Mouse (Mus musculus): ENCODE data around the gene Padi4. TPM values are rescaled to one million over a fixed set of nuclear protein-coding genes. Genes with fewer than 3 reads are reported as not detected.

Gene Padi4
- 0.26 and 0.27 TPM in 2 replicates for polyA plus RNA-seq (2014; fragmentation: Nextera tagmentation; extraction: Ambion mirVana)

- DNase-seq (ENCODE audit: low spot score, missing footprints) (no peak), ATAC-seq (ENCODE audit: low FRiP score) (no peak)
- Histone ChIP-seq H3K9ac (ENCODE audit: low read length) (no peak within 1 kb of the TSS), H3K4me3 (ENCODE audit: low read depth, low read length) (no peak within 1 kb of the TSS), H3K4me1 (ENCODE audit: control insufficient read depth, insufficient read depth, low read length) (no peaks in the 10 kb centered on the region; the same call in 1 of the 2 replicates), H3K27me3 (ENCODE audit: control insufficient read depth, insufficient read depth, low read length) (no peaks in the 10 kb centered on the region), H3K27ac (ENCODE audit: low read depth, low read length) (no peak within 1 kb of the TSS), H3K9me3 (ENCODE audit: control insufficient read depth, low read length) (no peaks in the 10 kb centered on the region), H3K36me3 (ENCODE audit: control insufficient read depth, insufficient read depth, low read length) (no peaks in the 10 kb centered on the region), H3K4me2 (no peak within 1 kb of the TSS)
- WGBS: 88% methylated on average over 21 of the region's 21 CpGs
These were observed at the start of gene Padi4 for GRCm38 (mm10) chr4:140774025-140774800. TSS of gene Padi4 (minus strand) at chr4:140774236.

- 69% methylated on average over 5 of the region's 5 CpGs for WGBS
- no peak for ATAC-seq (ENCODE audit: low FRiP score)
These were observed 48.0 kb upstream of the Padi4 start for GRCm38 (mm10) chr4:140821988-140822387.

GRCm38 (mm10) chr4:140817413-140817812, 43.4 kb upstream of the Padi4 start:
- Histone ChIP-seq H3K4me3 (ENCODE audit: low read depth, low read length) (no peak overlapping the region), H3K27me3 (ENCODE audit: control insufficient read depth, insufficient read depth, low read length) (no peaks in the 10 kb centered on the region; the same call in none of the 2 replicates), H3K9ac (ENCODE audit: low read length) (no peak overlapping the region), H3K27ac (ENCODE audit: low read depth, low read length) (no peak overlapping the region), H3K4me1 (ENCODE audit: control insufficient read depth, insufficient read depth, low read length) (0 out of 2 replicates have a peak, but pooled peaks cover 3% of the 10 kb centered on the region), H3K9me3 (ENCODE audit: control insufficient read depth, low read length) (no peaks in the 10 kb centered on the region), H3K4me2 (no peak overlapping the region), H3K36me3 (ENCODE audit: control insufficient read depth, insufficient read depth, low read length) (no peaks in the 10 kb centered on the region)
- DNase-seq (ENCODE audit: low spot score, missing footprints): peak; percentile 53
- 91% methylated on average over 8 of the region's 8 CpGs for WGBS
- ATAC-seq (ENCODE audit: low FRiP score): no peak

More at GRCm38 (mm10) chr4:140821988-140822387, 48.0 kb upstream of the Padi4 start:
- H3K27ac ChIP-seq (ENCODE audit: low read depth, low read length): no peak overlapping the region
- H3K9me3 ChIP-seq (ENCODE audit: control insufficient read depth, low read length): no peaks in the 10 kb centered on the region
- no peak overlapping the region for H3K4me3 ChIP-seq (ENCODE audit: low read depth, low read length)
- DNase-seq (ENCODE audit: low spot score, missing footprints): peak; percentile 91
- H3K4me2 ChIP-seq: no peak overlapping the region
- H3K27me3 ChIP-seq (ENCODE audit: control insufficient read depth, insufficient read depth, low read length): no peaks in the 10 kb centered on the region
- H3K4me1 ChIP-seq (ENCODE audit: control insufficient read depth, insufficient read depth, low read length): no peaks in the 10 kb centered on the region
- no peak overlapping the region for H3K9ac ChIP-seq (ENCODE audit: low read length)
- no peaks in the 10 kb centered on the region for H3K36me3 ChIP-seq (ENCODE audit: control insufficient read depth, insufficient read depth, low read length)

- Histone ChIP-seq H3K9ac (ENCODE audit: low read length) (no peak overlapping the region), H3K27me3 (ENCODE audit: control insufficient read depth, insufficient read depth, low read length) (no peaks in the 10 kb centered on the region; the same call in none of the 2 replicates), H3K4me2 (no peak overlapping the region), H3K27ac (ENCODE audit: low read depth, low read length) (no peak overlapping the region), H3K36me3 (ENCODE audit: control insufficient read depth, insufficient read depth, low read length) (no peaks in the 10 kb centered on the region), H3K4me3 (ENCODE audit: low read depth, low read length) (no peak overlapping the region), H3K4me1 (ENCODE audit: control insufficient read depth, insufficient read depth, low read length) (0 out of 2 replicates have a peak, but pooled peaks cover 3% of the 10 kb centered on the region), H3K9me3 (ENCODE audit: control insufficient read depth, low read length) (no peaks in the 10 kb centered on the region)
- ATAC-seq (ENCODE audit: low FRiP score) (no peak), DNase-seq (ENCODE audit: low spot score, missing footprints) (peak; percentile 65)
- WGBS: 74% methylated on average over 10 of the region's 10 CpGs
These were observed 42.2 kb upstream of the Padi4 start for GRCm38 (mm10) chr4:140815996-140816917.

GRCm38 (mm10) chr4:140815496-140815895, 41.5 kb upstream of the Padi4 start:
- DNase-seq (ENCODE audit: low spot score, missing footprints): no peak
- H3K27ac ChIP-seq (ENCODE audit: low read depth, low read length): no peak overlapping the region
- 85% methylated on average over 5 of the region's 5 CpGs for WGBS

GRCm38 (mm10) chr4:140814241-140815225, 40.5 kb upstream of the Padi4 start:
- Histone ChIP-seq H3K4me1 (ENCODE audit: control insufficient read depth, insufficient read depth, low read length) (0 out of 2 replicates have a peak, but pooled peaks cover 3% of the 10 kb centered on the region), H3K9me3 (ENCODE audit: control insufficient read depth, low read length) (no peaks in the 10 kb centered on the region), H3K36me3 (ENCODE audit: control insufficient read depth, insufficient read depth, low read length) (no peaks in the 10 kb centered on the region), H3K27ac (ENCODE audit: low read depth, low read length) (no peak overlapping the region), H3K4me2 (peak overlapping the region; percentile 45), H3K27me3 (ENCODE audit: control insufficient read depth, insufficient read depth, low read length) (no peaks in the 10 kb centered on the region; the same call in none of the 2 replicates), H3K9ac (ENCODE audit: low read length) (peak overlapping the region; percentile 27; the same call in 1 of the 2 replicates), H3K4me3 (ENCODE audit: low read depth, low read length) (peak overlapping the region; percentile 22)
- DNase-seq (ENCODE audit: low spot score, missing footprints): peak; percentile 90
- WGBS: 27% methylated on average over 36 of the region's 36 CpGs
- ATAC-seq (ENCODE audit: low FRiP score): no peak

More at GRCm38 (mm10) chr4:140815496-140815895, 41.5 kb upstream of the Padi4 start:
- H3K9ac ChIP-seq (ENCODE audit: low read length): no peak overlapping the region
- 0 out of 2 replicates have a peak, but pooled peaks cover 3% of the 10 kb centered on the region for H3K4me1 ChIP-seq (ENCODE audit: control insufficient read depth, insufficient read depth, low read length)
- ATAC-seq (ENCODE audit: low FRiP score): no peak
- no peak overlapping the region for H3K4me3 ChIP-seq (ENCODE audit: low read depth, low read length)
- no peaks in the 10 kb centered on the region for H3K9me3 ChIP-seq (ENCODE audit: control insufficient read depth, low read length)
- no peaks in the 10 kb centered on the region; the same call in none of the 2 replicates for H3K27me3 ChIP-seq (ENCODE audit: control insufficient read depth, insufficient read depth, low read length)
- no peaks in the 10 kb centered on the region for H3K36me3 ChIP-seq (ENCODE audit: control insufficient read depth, insufficient read depth, low read length)
- H3K4me2 ChIP-seq: no peak overlapping the region

GRCm38 (mm10) chr4:140813358-140814185, 39.5 kb upstream of the Padi4 start:
- DNase-seq (ENCODE audit: low spot score, missing footprints) (no peak), ATAC-seq (ENCODE audit: low FRiP score) (no peak)
- Histone ChIP-seq H3K27me3 (ENCODE audit: control insufficient read depth, insufficient read depth, low read length) (no peaks in the 10 kb centered on the region; the same call in none of the 2 replicates), H3K4me1 (ENCODE audit: control insufficient read depth, insufficient read depth, low read length) (0 out of 2 replicates have a peak, but pooled peaks cover 3% of the 10 kb centered on the region), H3K27ac (ENCODE audit: low read depth, low read length) (no peak overlapping the region), H3K4me2 (peak overlapping the region; percentile 45), H3K9me3 (ENCODE audit: control insufficient read depth, low read length) (no peaks in the 10 kb centered on the region), H3K36me3 (ENCODE audit: control insufficient read depth, insufficient read depth, low read length) (no peaks in the 10 kb centered on the region), H3K9ac (ENCODE audit: low read length) (no peak overlapping the region), H3K4me3 (ENCODE audit: low read depth, low read length) (peak overlapping the region; percentile 22; the same call in 1 of the 2 replicates)
- 26% methylated on average over 13 of the region's 13 CpGs for WGBS

Measured in midbrain, embryonic 11.5 days (tissue).